Mouse (Mus musculus) ES-CJ7 (cell line): ENCODE measurements around the gene Plpp3.

Source experiments
- DNase-seq: peaks from one replicate; pipeline ENCODE4 v3.0.0; 2011; ENCODE audit warnings: low read depth, low spot score

The Plpp3 gene

GRCm38 (mm10) chr4:105158651-105159530 lies 1.7 kb downstream of the Plpp3 start:
- peak; percentile 66 for DNase-seq

- no peak for DNase-seq
Measured at GRCm38 (mm10) chr4:105159531-105159870, 2.4 kb downstream of the Plpp3 start.

- no peak for DNase-seq
Measured at GRCm38 (mm10) chr4:105160470-105160869, 3.3 kb downstream of the Plpp3 start.

GRCm38 (mm10) chr4:105162014-105162413 lies 4.9 kb downstream of the Plpp3 start:
- no peak for DNase-seq

- DNase-seq: no peak
Measured at GRCm38 (mm10) chr4:105162676-105163075, 5.5 kb downstream of the Plpp3 start.

GRCm38 (mm10) chr4:105163981-105164411 lies 6.8 kb downstream of the Plpp3 start:
- no peak for DNase-seq

- peak; percentile 48 for DNase-seq
Measured at GRCm38 (mm10) chr4:105164952-105165351, 7.8 kb downstream of the Plpp3 start.

GRCm38 (mm10) chr4:105169093-105169571 lies 12.0 kb downstream of the Plpp3 start:
- DNase-seq: peak; percentile 50

- DNase-seq: peak; percentile 43
Measured at GRCm38 (mm10) chr4:105169826-105170810, 13.0 kb downstream of the Plpp3 start.

GRCm38 (mm10) chr4:105170811-105171401 lies 13.8 kb downstream of the Plpp3 start:
- DNase-seq: peak; percentile 39

- no peak for DNase-seq
Measured at GRCm38 (mm10) chr4:105171432-105171831, 14.3 kb downstream of the Plpp3 start.

- no peak for DNase-seq
Measured at GRCm38 (mm10) chr4:105174778-105175177, 17.6 kb downstream of the Plpp3 start.

- no peak for DNase-seq
Measured at GRCm38 (mm10) chr4:105175255-105176035, 18.3 kb downstream of the Plpp3 start.

GRCm38 (mm10) chr4:105181014-105181658 lies 24.0 kb downstream of the Plpp3 start:
- no peak for DNase-seq

- no peak for DNase-seq
Measured at GRCm38 (mm10) chr4:105181659-105182167, 24.6 kb downstream of the Plpp3 start.

- DNase-seq: no peak
Measured at GRCm38 (mm10) chr4:105182249-105182648, 25.1 kb downstream of the Plpp3 start.

GRCm38 (mm10) chr4:105184490-105184889 lies 27.3 kb downstream of the Plpp3 start:
- DNase-seq: no peak

- no peak for DNase-seq
Measured at GRCm38 (mm10) chr4:105184924-105185323, 27.8 kb downstream of the Plpp3 start.

GRCm38 (mm10) chr4:105186654-105187053 lies 29.5 kb downstream of the Plpp3 start:
- DNase-seq: no peak

- DNase-seq: no peak
Measured at GRCm38 (mm10) chr4:105187873-105188272, 30.7 kb downstream of the Plpp3 start.
